Mouse (Mus musculus): ENCODE measurements around the gene Zdhhc11. TPM values are rescaled to one million over a fixed set of nuclear protein-coding genes. Genes with fewer than 3 reads are reported as not detected.
"Not testable (repeated sequence)": the region's sequence is repeated elsewhere in the genome, so short reads cannot be mapped to it uniquely, and the experiment has no call there.

Gene Zdhhc11
- total RNA-seq, 1 experiment: not detected

- H3K36me3 ChIP-seq (ENCODE audit: control insufficient read depth, insufficient read depth, low read length, poor library complexity, severe bottlenecking): no peaks in the 10 kb centered on the region
- TF ChIP-seq HCFC1 (IDR thresholded peaks at IDR 0.05; ENCODE audit: borderline replicate concordance, insufficient read depth, low read length): no peak
- no peak for TF ChIP-seq ZNF384 (IDR thresholded peaks at IDR 0.05; ENCODE audit: low read depth, low read length)
- 0 out of 2 replicates have a peak, but pooled peaks have one; percentile 52 for TF ChIP-seq MAFK (IDR thresholded peaks at IDR 0.05; ENCODE audit: insufficient read depth, low read depth, low read length)
- no peak for TF ChIP-seq CHD2 (IDR thresholded peaks at IDR 0.05; ENCODE audit: low read depth, low read length)
- H3K27ac ChIP-seq (ENCODE audit: insufficient read depth, low read depth, low read length, poor library complexity, severe bottlenecking): no peak overlapping the region
- no peak for DNase-seq (ENCODE audit: low read depth, low spot score)
- in situ Hi-C loops (cut with MboI; ENCODE audit: low sequenced_read_pairs in 2 of 2, unreplicated experiment in 2 of 2): no loop called here
- no peak overlapping the region for H3K9ac ChIP-seq (ENCODE audit: insufficient read depth, low read depth, low read length, poor library complexity, severe bottlenecking)
- H3K4me3 ChIP-seq (ENCODE audit: insufficient read depth in 1 of 2, low read depth in 1 of 2, low read length in 2 of 2, poor library complexity in 1 of 2, severe bottlenecking in 1 of 2): no peak overlapping the region
- H3K4me1 ChIP-seq (ENCODE audit: control insufficient read depth in 2 of 2, insufficient read depth in 2 of 2, low read length in 2 of 2, poor library complexity in 1 of 2): no peaks in the 10 kb centered on the region
- H3K9me3 ChIP-seq (ENCODE audit: control insufficient read depth, insufficient read depth, low read depth, low read length): no peaks in the 10 kb centered on the region
Observed at GRCm38 (mm10) chr13:74001492-74001891, 37.8 kb downstream of the Zdhhc11 start.

- H3K4me1 ChIP-seq (ENCODE audit: control insufficient read depth in 2 of 2, insufficient read depth in 2 of 2, low read length in 2 of 2, poor library complexity in 1 of 2); H3K36me3 ChIP-seq (ENCODE audit: control insufficient read depth, insufficient read depth, low read length, poor library complexity, severe bottlenecking); in situ Hi-C loops (cut with MboI; ENCODE audit: low sequenced_read_pairs in 2 of 2, unreplicated experiment in 2 of 2): not testable (repeated sequence)
Observed at GRCm38 (mm10) chr13:74006881-74007280, 43.2 kb downstream of the Zdhhc11 start.

GRCm38 (mm10) chr13:74008216-74008615 is 44.6 kb downstream of the Zdhhc11 start:
- H3K4me1 ChIP-seq (ENCODE audit: control insufficient read depth in 2 of 2, insufficient read depth in 2 of 2, low read length in 2 of 2, poor library complexity in 1 of 2); DNase-seq (ENCODE audit: low read depth, low spot score); H3K9me3 ChIP-seq (ENCODE audit: control insufficient read depth, insufficient read depth, low read depth, low read length); H3K4me3 ChIP-seq (ENCODE audit: insufficient read depth in 1 of 2, low read depth in 1 of 2, low read length in 2 of 2, poor library complexity in 1 of 2, severe bottlenecking in 1 of 2); in situ Hi-C loops (cut with MboI; ENCODE audit: low sequenced_read_pairs in 2 of 2, unreplicated experiment in 2 of 2); H3K36me3 ChIP-seq (ENCODE audit: control insufficient read depth, insufficient read depth, low read length, poor library complexity, severe bottlenecking); H3K9ac ChIP-seq (ENCODE audit: insufficient read depth, low read depth, low read length, poor library complexity, severe bottlenecking); H3K27ac ChIP-seq (ENCODE audit: insufficient read depth, low read depth, low read length, poor library complexity, severe bottlenecking): not testable (repeated sequence)

More at GRCm38 (mm10) chr13:74006881-74007280, 43.2 kb downstream of the Zdhhc11 start:
- not testable (repeated sequence) for H3K4me3 ChIP-seq (ENCODE audit: insufficient read depth in 1 of 2, low read depth in 1 of 2, low read length in 2 of 2, poor library complexity in 1 of 2, severe bottlenecking in 1 of 2); H3K9ac ChIP-seq (ENCODE audit: insufficient read depth, low read depth, low read length, poor library complexity, severe bottlenecking); H3K9me3 ChIP-seq (ENCODE audit: control insufficient read depth, insufficient read depth, low read depth, low read length); H3K27ac ChIP-seq (ENCODE audit: insufficient read depth, low read depth, low read length, poor library complexity, severe bottlenecking); DNase-seq (ENCODE audit: low read depth, low spot score)

GRCm38 (mm10) chr13:74008948-74009718 is 45.5 kb downstream of the Zdhhc11 start, which contains the start of gene Tppp:
Gene Tppp, plus strand, starts transcription at chr13:74009407.
- peak; percentile 84 for DNase-seq (ENCODE audit: low read depth, low spot score)
- H3K4me1 ChIP-seq (ENCODE audit: control insufficient read depth in 2 of 2, insufficient read depth in 2 of 2, low read length in 2 of 2, poor library complexity in 1 of 2): no peaks in the 10 kb centered on the region

More at GRCm38 (mm10) chr13:74008948-74009718, 45.5 kb downstream of the Zdhhc11 start, which contains the start of gene Tppp:
- no peaks in the 10 kb centered on the region for H3K9me3 ChIP-seq (ENCODE audit: control insufficient read depth, insufficient read depth, low read depth, low read length)
- no peaks in the 10 kb centered on the region for H3K36me3 ChIP-seq (ENCODE audit: control insufficient read depth, insufficient read depth, low read length, poor library complexity, severe bottlenecking)
- TF ChIP-seq ZC3H11A (IDR thresholded peaks at IDR 0.05; ENCODE audit: borderline replicate concordance, low read depth, low read length): no peak
- TF ChIP-seq MAFK (IDR thresholded peaks at IDR 0.05; ENCODE audit: insufficient read depth, low read depth, low read length): no peak
- no peak for TF ChIP-seq ZNF384 (IDR thresholded peaks at IDR 0.05; ENCODE audit: low read depth, low read length)
- TF ChIP-seq HCFC1 (IDR thresholded peaks at IDR 0.05; ENCODE audit: borderline replicate concordance, insufficient read depth, low read length): 0 out of 2 replicates have a peak, but pooled peaks have one; percentile 38
- TF ChIP-seq CHD2 (IDR thresholded peaks at IDR 0.05; ENCODE audit: low read depth, low read length): no peak
- peak within 1 kb of the TSS; percentile 58 for H3K9ac ChIP-seq (ENCODE audit: insufficient read depth, low read depth, low read length, poor library complexity, severe bottlenecking)
- H3K4me3 ChIP-seq (ENCODE audit: insufficient read depth in 1 of 2, low read depth in 1 of 2, low read length in 2 of 2, poor library complexity in 1 of 2, severe bottlenecking in 1 of 2): peak within 1 kb of the TSS; percentile 72 to 76
- no peak within 1 kb of the TSS for H3K27ac ChIP-seq (ENCODE audit: insufficient read depth, low read depth, low read length, poor library complexity, severe bottlenecking)
- in situ Hi-C loops (cut with MboI; ENCODE audit: low sequenced_read_pairs in 2 of 2, unreplicated experiment in 2 of 2): no loop called here

All from ES-E14 (cell line).